Mouse (Mus musculus) kidney, embryonic 16.5 days (tissue): ENCODE results near the gene Fgf22. TPM values are rescaled to one million over a fixed set of nuclear protein-coding genes. Genes with fewer than 3 reads are reported as not detected.
A peak's percentile ranks its signal among the peaks of the same experiment; 100 is the strongest.

Source experiments
- ATAC-seq: fragments of 200-750 bp; cut with Nextera tagmentation; 2 replicates; pipeline ENCODE4 v1.8.0; 2017; ENCODE audit warnings: moderate TSS enrichment; ENCODE audit not compliant: low FRiP score, low TSS enrichment
- H3K27ac ChIP-seq: fragments of 300-500 bp; sonication (generic); 2 replicates; pipeline ENCODE4 v1.5.1; 2014; ENCODE audit warnings: low read length
- H3K27me3 ChIP-seq: fragments of 300-500 bp; sonication (generic); 2 replicates; pipeline ENCODE4 v1.6.1; 2014; ENCODE audit warnings: low read length, control low read depth, mixed read lengths; ENCODE audit not compliant: insufficient read depth
- H3K36me3 ChIP-seq: fragments of 300-500 bp; sonication (generic); 2 replicates; pipeline ENCODE4 v1.6.1; 2014; ENCODE audit warnings: low read length, control low read depth, mixed read lengths; ENCODE audit not compliant: insufficient read depth
- H3K4me1 ChIP-seq: fragments of 300-500 bp; sonication (generic); 2 replicates; pipeline ENCODE4 v1.6.1; 2014; ENCODE audit warnings: low read length, control low read depth, mixed read lengths; ENCODE audit not compliant: insufficient read depth
- H3K4me2 ChIP-seq: fragments of 300-500 bp; sonication (generic); replicated peaks from 2 replicates; pipeline ENCODE4 v1.6.1; 2014; ENCODE audit warnings: low read depth, low read length
- H3K4me3 ChIP-seq: fragments of 300-500 bp; sonication (generic); 2 replicates; pipeline ENCODE4 v1.5.1; 2014; ENCODE audit warnings: mild to moderate bottlenecking, low read length
- H3K9ac ChIP-seq: fragments of 300-500 bp; sonication (generic); replicated peaks from 2 replicates; pipeline ENCODE4 v1.6.1; 2014; ENCODE audit warnings: low read length
- H3K9me3 ChIP-seq: fragments of 300-500 bp; sonication (generic); 2 replicates; pipeline ENCODE4 v1.6.1; 2016; ENCODE audit warnings: low read length, control low read depth
- WGBS: fragments of 180-500 bp; shearing (Covaris S2); extraction: QIAGEN DNeasy Blood & Tissue Kit; methylation state at CpG from one replicate; pipeline ENCODE4 v1.1.7; 2014; 5-methylcytosine and 5-hydroxymethylcytosine counted together
- polyA plus RNA-seq: library from polyadenylated mRNA; unstranded; fragments of >200 nt; fragmentation: Nextera tagmentation; extraction: Ambion mirVana; gene quantifications from 2 replicates; pipeline ENCODE4 v1.2.1, GENCODE M21; 2015

Fgf22 gene
- polyA plus RNA-seq: 0.14 and 0.39 TPM in 2 replicates

GRCm38 (mm10) chr10:79754856-79755516 is at the start of gene Fgf22:
TSS of gene Fgf22 (plus strand) at chr10:79755076.
- Histone ChIP-seq H3K4me1 (peaks cover 5% of the 10 kb centered on the region), H3K9ac (peak within 1 kb of the TSS; percentile 54; the same call in 1 of the 2 replicates), H3K27me3 (no peaks in the 10 kb centered on the region), H3K9me3 (no peaks in the 10 kb centered on the region), H3K4me3 (peak within 1 kb of the TSS; percentile 38), H3K36me3 (peaks cover 33% of the 10 kb centered on the region), H3K27ac (no peak within 1 kb of the TSS), H3K4me2 (peak within 1 kb of the TSS; percentile 70)
- WGBS: 4% methylated on average over 36 of the region's 36 CpGs
- peak; percentile 91 for ATAC-seq

- H3K4me2 ChIP-seq: peak overlapping the region; percentile 96
- H3K27ac ChIP-seq: no peak overlapping the region
- H3K36me3 ChIP-seq: peaks cover 29% of the 10 kb centered on the region
- H3K27me3 ChIP-seq: no peaks in the 10 kb centered on the region
- WGBS: 80% methylated on average over 5 of the region's 5 CpGs
- H3K9me3 ChIP-seq: no peaks in the 10 kb centered on the region
- ATAC-seq: no peak
- peak overlapping the region; percentile 98 for H3K9ac ChIP-seq
- H3K4me1 ChIP-seq: peaks cover 36% of the 10 kb centered on the region
- peak overlapping the region; percentile 92 for H3K4me3 ChIP-seq
Measured at GRCm38 (mm10) chr10:79705951-79706350, 48.9 kb upstream of the Fgf22 start.

- Histone ChIP-seq H3K4me2 (peak overlapping the region; percentile 96), H3K27me3 (no peaks in the 10 kb centered on the region), H3K36me3 (peaks cover 35% of the 10 kb centered on the region), H3K9me3 (no peaks in the 10 kb centered on the region), H3K4me3 (peak overlapping the region; percentile 92), H3K4me1 (peaks cover 30% of the 10 kb centered on the region), H3K27ac (no peak overlapping the region), H3K9ac (peak overlapping the region; percentile 98)
- WGBS: 77% methylated on average over 5 of the region's 5 CpGs
- no peak for ATAC-seq
Measured at GRCm38 (mm10) chr10:79706406-79707094, 48.3 kb upstream of the Fgf22 start.

- ATAC-seq: no peak
- peaks cover 26% of the 10 kb centered on the region for H3K4me1 ChIP-seq
- no peaks in the 10 kb centered on the region for H3K9me3 ChIP-seq
- no peak overlapping the region for H3K27ac ChIP-seq
- H3K27me3 ChIP-seq: no peaks in the 10 kb centered on the region
- peaks cover 41% of the 10 kb centered on the region for H3K36me3 ChIP-seq
- H3K4me3 ChIP-seq: no peak overlapping the region
- H3K9ac ChIP-seq: no peak overlapping the region
- no peak overlapping the region for H3K4me2 ChIP-seq
- 80% methylated on average over 1 of the region's 1 CpGs for WGBS
Measured at GRCm38 (mm10) chr10:79707162-79707561, 47.7 kb upstream of the Fgf22 start.

GRCm38 (mm10) chr10:79707759-79708158 is 47.1 kb upstream of the Fgf22 start:
- peaks cover 42% of the 10 kb centered on the region for H3K36me3 ChIP-seq
- H3K9ac ChIP-seq: no peak overlapping the region
- H3K4me3 ChIP-seq: no peak overlapping the region
- WGBS: 69% methylated on average over 4 of the region's 4 CpGs
- H3K4me2 ChIP-seq: no peak overlapping the region
- H3K4me1 ChIP-seq: peaks cover 26% of the 10 kb centered on the region
- no peaks in the 10 kb centered on the region for H3K9me3 ChIP-seq
- H3K27me3 ChIP-seq: no peaks in the 10 kb centered on the region
- no peak for ATAC-seq
- H3K27ac ChIP-seq: no peak overlapping the region

- Histone ChIP-seq H3K4me2 (no peak overlapping the region), H3K4me3 (no peak overlapping the region), H3K4me1 (peaks cover 26% of the 10 kb centered on the region), H3K36me3 (peaks cover 42% of the 10 kb centered on the region), H3K27ac (no peak overlapping the region), H3K9me3 (no peaks in the 10 kb centered on the region), H3K27me3 (no peaks in the 10 kb centered on the region), H3K9ac (no peak overlapping the region)
- no peak for ATAC-seq
- 89% methylated on average over 21 of the region's 21 CpGs for WGBS
Measured at GRCm38 (mm10) chr10:79708668-79709067, 46.2 kb upstream of the Fgf22 start.

- 80% methylated on average over 7 of the region's 7 CpGs for WGBS
- peaks cover 42% of the 10 kb centered on the region for H3K36me3 ChIP-seq
- H3K4me1 ChIP-seq: peaks cover 26% of the 10 kb centered on the region
- no peak overlapping the region for H3K4me2 ChIP-seq
- H3K9ac ChIP-seq: no peak overlapping the region
- H3K27ac ChIP-seq: no peak overlapping the region
- H3K27me3 ChIP-seq: no peaks in the 10 kb centered on the region
- no peak overlapping the region for H3K4me3 ChIP-seq
- ATAC-seq: no peak
- no peaks in the 10 kb centered on the region for H3K9me3 ChIP-seq
Measured at GRCm38 (mm10) chr10:79709307-79709706, 45.6 kb upstream of the Fgf22 start.

GRCm38 (mm10) chr10:79712029-79712428 is 42.8 kb upstream of the Fgf22 start:
- Histone ChIP-seq H3K9me3 (no peaks in the 10 kb centered on the region), H3K4me3 (no peak overlapping the region), H3K27ac (no peak overlapping the region), H3K9ac (no peak overlapping the region), H3K4me2 (no peak overlapping the region), H3K27me3 (peaks cover 26% of the 10 kb centered on the region), H3K4me1 (peaks cover 15% of the 10 kb centered on the region), H3K36me3 (peaks cover 40% of the 10 kb centered on the region)
- WGBS: 76% methylated on average over 1 of the region's 1 CpGs
- no peak for ATAC-seq

- H3K36me3 ChIP-seq: peaks cover 34% of the 10 kb centered on the region
- H3K9me3 ChIP-seq: no peaks in the 10 kb centered on the region
- H3K4me2 ChIP-seq: no peak overlapping the region
- ATAC-seq: peak; percentile 21; the same call in 1 of the 2 replicates
- peaks cover 13% of the 10 kb centered on the region for H3K4me1 ChIP-seq
- H3K27ac ChIP-seq: no peak overlapping the region
- H3K4me3 ChIP-seq: no peak overlapping the region
- 19% methylated on average over 4 of the region's 6 CpGs for WGBS
- H3K27me3 ChIP-seq: peaks cover 32% of the 10 kb centered on the region
- no peak overlapping the region for H3K9ac ChIP-seq
Measured at GRCm38 (mm10) chr10:79712499-79713126, 42.3 kb upstream of the Fgf22 start.
